Mouse (Mus musculus): ENCODE data around the gene Thpo.

Thpo gene

DNA sequence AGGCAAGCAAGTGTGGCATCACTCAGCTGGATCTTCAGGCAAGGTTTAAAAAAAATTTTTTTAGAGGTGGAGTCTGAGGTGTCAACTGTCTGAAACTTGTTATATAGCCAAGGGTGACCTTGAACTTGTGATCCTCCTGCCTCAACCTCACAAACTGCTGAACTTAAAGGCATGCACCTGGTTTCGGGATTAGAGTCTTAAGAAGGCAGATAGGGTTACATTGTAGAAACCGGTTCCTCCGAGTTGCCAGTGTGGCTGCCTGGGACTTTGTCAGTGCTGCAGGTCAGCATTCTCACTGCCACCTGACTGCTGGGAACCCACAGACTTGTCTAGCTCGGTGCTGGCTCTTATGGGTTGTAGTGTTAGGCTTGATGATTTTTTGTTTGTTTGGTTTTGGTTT lies 11.1 kb downstream of the Thpo start:
- no peak for DNase-seq

DNA sequence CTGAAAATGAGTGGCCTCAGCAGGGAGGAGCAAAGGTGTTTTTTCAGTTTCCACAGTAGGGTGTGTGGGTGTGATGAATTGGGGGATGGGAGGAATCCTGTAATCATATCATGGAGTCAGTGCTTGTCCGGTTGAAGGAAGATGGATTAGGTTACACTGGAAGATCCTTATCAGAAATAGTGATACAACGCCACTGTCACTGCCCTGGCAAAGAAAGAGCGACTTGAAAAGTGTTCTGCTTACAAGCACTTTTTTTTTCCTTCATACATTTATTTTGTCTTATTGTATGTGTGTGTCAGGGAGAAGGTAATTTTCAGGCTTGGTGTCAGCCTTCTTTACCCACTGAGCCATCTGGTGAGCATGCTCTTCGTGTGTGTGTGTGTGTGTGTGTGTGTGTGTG lies 11.6 kb downstream of the Thpo start:
- DNase-seq, result no peak

DNA sequence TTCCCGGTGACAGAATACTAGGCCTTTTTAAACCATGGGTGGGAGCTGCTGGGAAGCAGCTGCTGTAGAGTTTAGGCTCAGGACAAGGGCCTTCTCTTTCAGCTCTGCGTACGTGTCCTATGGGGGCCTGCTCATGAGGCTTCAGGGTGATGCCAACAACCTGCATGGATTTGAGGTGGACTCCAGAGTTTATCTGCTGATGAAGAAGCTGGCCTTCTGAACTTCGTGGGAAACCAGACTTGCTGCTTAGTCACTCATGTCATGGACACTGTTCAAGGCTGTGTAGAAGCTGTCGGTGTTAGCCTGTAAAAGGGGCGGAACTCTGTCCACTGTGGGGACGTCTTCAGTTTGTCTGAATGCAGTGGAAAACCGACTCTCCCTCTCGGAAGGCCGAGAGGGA lies 12.5 kb downstream of the Thpo start:
- no peak for DNase-seq

DNA sequence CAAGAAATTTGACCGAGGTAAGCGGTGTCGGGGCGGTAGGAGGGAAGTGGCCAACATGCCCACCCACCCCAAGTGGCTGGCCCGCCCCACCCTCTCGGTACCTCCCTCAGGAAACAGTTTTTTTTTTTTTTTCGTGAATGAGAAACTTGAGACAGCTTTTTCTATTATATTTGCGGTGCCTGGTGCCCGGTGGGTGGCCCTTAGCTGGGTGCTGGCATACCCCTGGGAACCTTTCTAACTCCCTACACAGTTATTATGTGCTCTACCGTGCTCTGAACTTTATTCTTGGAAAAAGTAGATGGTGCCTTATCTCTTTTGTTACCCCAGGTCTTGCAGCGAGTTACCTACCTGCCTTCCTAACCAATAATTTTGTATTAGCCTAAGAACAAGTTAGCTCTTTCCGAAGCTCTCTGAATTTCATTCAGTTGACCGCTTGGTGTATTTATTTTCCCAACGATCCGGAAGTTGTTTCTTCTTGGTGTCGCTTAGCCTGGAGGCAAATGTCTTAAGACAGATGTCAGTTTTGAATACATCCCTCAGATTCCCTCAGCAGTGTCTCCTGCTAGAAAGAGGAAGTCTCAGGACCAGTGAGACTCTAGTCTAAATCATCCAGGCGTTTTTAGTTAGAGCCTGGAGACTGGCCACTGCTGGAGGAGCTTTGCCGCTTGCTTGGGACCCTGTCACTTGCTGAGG lies 16.2 kb downstream of the Thpo start:
- no peak for DNase-seq

DNA sequence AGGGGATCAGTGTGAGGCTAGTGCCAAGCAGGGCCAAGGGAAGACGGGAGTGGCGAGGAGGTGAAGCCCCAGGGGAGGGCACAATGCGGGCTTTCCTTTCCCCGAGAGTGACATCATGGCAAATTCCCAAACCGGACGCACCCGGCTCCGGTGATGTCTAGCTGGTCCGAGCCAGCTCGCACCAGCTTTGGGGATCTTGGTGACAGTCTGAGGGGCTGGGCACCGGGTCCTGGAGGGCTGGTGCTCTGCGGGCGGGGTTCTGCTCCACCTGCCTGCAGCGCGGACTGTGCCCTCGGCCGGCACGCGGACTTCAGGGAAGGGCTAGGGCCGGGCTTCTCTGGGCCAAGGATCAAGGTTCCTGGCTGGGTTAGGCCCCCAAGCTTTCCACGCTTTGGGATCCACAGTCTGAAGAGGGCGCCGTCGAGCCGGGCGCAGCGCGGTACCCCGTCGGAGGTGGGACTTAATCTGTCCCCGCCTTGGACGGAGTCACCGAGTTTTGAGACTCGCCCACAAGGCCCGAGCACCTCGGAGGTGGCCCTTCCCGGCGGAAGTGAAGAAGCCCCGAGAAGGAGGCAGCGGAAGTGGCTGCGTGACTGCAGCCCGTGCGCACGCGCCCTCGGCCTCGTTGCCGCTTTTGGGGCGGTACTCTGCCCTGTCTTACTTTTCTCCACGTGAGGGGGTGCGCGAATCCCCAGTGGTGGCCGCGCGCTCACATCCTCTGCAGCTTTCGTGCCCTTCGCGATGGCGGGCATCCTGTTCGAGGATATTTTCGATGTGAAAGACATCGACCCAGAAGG lies 16.9 kb downstream of the Thpo start, which contains the start of the genes Polr2h and Clcn2:
TSS of gene Polr2h (plus strand) at position 485 of the 797 bp plus-strand sequence.
TSS of gene Clcn2 (minus strand) at position 566 of the 797 bp plus-strand sequence.
- DNase-seq, result peak; percentile 97

DNA sequence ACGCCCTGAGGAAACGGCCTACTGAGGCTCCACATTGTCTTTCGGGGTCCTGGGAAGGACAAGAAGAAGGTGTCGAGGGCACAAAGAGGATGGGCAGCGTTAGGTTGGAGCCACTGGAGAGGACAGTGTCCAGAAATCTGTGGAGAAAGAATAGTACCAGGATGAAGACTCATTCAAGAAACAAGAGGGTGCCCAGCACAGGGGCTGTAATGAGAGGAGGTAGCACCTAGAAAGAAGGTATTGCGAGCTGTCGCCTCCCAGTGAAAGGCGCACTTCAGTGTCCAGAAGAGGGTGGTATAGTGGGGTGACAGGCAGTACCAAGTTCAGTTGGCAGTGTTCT lies 17.5 kb downstream of the Thpo start:
- DNase-seq, result no peak

DNA sequence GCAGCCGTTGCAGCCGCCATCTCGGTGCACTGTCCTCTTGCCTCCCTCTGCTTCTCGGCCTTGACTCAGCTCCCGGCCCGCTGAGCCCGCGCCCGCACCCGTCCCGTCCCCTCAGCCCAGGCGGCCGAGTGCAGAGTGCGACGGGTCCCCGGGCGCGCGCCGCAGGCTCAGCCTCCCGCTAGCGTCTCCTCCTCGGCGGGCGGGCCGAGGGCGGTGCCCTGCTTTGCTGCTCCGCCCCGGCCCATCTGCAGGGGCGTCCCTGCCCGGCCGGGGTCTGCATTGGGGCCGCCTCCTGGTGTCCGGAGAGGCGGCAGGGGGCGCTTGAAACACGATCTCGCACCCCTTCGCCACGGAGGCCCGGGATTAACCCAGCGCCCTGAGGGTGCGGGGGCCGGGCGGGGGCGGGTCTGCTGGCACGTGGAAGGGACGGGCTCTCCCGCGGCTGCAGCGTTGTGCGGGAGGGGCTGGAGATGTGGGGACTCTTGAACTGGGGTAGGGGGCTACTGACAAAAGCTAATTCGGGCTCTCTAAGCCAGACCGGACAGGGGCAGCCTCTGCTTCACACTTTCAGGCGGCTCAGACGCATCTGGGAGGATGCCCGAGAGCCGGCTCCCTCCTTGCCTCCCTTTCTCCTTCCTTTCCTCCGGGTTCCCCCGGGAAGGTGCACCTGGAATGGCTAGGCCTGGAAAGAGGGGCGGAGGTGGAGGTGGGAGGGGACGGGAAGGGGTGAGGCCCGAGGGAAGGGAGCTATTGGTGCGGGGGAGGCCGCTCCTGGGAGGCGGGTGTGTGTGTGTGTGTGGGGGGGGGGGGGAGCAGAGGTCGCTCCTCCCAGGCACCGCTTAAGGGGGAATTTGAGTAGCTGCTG lies 18.1 kb downstream of the Thpo start:
- peak; percentile 78 for DNase-seq

DNA sequence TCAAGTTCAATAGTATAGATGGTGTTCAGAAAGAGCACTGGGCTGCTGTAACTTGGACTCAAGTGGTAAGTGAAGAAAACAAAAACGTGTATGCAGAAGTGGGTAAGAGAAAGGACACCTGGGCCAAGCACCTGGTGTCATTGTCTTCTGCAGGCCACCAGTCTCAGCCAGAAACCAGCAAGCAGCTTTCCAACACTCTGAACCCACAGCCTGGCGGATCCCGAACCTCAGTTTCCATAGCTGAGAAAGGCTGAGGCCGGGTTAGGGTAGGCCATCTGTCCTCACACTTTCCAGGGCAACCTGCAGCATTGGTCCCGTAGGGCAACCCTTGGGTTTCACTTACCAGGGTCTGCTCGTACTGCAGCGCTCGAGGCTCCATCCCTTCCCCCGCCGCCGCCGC lies 18.7 kb downstream of the Thpo start:
- DNase-seq, result no peak

DNA sequence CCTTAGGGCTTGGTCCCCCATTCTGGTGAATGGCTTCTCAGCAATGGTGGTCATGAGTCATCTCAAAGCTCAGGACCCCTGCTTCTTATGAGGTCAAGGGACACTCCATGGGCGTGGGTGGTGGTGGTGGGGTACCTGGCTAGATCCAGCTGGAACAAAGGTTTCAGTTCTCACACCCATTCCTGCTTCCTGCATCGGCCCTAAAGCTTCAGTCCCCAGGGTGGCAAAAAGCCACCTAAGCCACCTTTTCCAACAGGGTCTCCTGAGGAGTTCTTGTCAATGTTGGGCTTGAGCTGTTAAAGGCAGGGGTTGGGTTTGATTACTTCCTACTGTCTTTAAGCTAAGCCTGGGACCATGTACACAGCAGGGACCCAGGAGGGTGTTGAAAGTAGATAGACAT lies 19.1 kb downstream of the Thpo start:
- DNase-seq, result no peak

DNA sequence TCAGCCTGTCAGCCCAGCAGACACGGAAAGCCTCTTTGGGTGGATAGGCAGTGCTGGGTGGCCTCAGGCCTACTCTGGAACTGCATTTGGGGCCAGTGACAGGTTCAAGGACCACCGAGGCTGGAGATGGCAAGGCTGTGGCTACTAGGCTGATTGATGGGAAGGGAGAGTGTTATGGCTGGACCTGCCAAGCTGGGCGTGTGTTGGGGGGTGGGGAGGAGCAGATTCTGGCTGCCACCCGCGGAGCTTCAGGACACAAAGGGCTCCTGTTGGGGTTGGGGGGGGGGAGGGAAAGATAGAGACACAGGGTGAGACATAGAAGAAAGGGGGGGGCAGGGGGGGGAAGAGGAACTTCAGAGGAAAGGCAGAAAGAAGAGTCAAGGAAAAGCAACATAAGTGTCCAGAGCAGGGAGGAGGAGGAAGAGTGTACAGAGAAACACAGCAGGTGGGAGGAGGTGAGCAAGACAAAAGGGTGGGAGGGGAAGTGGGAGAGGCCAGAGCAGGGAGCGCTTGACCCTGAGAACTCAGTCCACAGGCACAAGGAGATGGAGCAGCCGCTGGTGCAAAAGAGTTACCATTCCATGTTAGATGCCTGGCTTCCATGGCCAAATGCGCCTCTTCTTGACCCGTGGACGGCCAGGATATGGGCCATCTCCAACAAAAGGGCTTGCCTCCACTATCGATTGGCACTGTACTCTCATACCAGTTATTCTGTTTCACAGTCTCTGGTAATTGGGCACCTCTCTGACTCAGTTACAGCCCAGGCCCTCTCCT lies 19.8 kb downstream of the Thpo start:
- DNase-seq, result no peak

DNA sequence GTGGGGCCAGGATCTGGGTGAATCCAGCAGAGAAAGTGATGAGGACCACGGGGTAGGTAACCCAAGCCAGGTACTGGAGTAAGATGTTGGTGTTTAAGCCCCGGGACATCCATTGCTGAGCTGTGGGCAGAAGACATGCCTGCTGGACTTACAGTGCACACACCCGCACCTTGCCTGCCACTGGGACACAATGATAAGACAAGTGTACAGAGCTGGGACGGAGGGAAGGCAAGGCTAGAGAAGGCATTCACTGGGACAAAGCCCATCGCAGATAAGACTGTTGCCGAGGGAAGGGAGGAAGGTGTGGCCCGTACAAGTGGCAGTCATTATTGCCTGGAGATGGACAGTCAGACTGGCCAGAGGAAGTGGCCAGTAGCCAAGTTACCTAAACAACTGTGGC lies 21.4 kb downstream of the Thpo start:
- no peak for DNase-seq

DNA sequence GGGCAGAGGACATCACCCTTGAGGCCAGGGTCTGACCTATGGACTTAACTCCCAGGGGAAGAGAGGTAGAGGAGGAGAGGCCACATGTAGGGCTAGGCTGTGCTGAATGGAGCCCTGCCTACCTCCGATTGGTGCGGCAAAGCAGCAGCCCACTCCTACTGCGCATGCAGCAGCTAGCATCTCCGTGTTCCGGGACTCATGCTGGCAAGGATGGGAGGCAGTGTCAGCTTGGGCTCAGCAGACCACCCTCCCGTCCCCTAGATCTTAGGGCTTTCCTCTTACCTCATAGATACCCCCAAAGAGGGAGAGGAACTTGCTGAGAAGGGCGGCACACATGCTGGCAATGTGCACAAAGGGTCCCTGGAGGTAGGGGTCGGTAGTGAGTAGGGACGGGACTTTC lies 22.1 kb downstream of the Thpo start:
- no peak for DNase-seq

DNA sequence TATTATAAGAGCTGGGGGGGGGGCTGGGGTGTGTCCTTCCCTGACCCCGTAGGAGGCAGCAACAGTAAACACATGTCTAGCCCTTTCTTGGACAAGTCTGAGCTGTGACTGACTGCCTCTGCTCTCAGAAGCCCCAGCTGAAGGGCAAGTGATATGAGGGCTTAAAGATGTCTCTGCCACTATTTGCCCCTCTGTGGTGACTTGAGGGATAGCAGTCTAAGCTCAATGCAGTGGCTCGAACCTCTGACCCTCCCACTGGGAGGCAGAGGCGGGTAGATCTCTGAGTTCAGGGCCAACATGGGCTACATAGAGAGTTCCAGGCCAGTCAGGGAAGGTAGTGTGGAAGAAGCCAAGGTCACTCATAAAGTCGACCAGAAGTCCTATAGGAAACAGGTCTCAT lies 23.5 kb downstream of the Thpo start:
- no peak for DNase-seq

DNA sequence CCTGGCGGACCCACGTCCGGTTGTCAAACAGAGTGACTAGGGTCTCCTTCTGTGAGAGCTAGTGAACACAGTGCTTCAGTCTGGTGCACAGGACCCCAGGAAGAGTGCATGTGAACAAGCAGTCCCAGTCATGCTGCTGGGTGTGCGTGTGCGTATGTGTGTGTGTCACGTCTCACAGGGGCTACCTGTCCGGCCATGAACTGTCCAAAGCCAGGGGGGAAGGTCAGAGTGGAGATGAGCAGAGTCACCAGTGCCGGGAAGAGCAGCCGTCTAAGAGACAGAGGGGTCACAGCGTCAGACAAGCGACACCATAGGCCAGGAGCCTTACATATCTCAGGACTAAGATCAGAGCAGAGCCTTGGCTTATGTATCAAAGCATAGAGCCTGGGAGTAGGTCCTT lies 23.9 kb downstream of the Thpo start:
- DNase-seq, result no peak

DNA sequence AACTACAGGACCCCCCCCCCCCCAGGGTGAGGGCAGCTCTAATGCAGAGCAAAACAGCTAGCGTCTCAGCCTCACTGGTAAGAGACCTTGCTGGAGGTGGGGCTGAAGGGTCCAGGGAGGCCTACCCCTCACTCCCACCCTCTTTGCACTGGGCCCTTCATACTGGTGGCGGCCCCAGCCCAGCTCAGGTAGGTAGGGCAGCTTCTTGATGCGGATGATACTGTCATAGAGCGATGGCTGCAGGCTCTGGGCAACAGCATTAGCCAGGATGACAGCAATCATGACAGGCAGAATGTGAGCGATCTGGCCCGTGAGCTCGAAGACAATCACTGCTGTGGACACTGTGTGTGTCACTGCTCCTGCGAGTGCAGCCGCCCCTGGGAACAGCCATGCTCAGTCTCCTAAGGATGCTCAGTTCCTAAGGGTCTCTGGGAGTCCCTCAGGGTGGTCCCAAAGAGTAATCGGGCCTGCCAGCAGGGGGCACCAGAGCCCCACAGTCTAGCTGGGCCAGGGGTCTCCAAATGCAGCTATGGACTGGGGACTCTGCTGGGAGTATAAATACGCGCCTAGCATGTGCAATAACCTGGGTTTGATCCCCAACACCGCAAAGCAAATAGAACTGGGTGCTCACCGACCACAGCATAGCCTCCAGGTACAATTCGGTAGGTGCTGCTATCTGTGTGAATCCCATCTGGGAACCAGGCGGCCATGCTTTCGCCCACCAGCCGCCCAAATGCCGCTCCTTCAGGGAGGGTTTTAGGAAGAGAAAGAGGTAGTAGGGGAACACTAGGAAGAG lies 25.2 kb downstream of the Thpo start:
- no peak for DNase-seq

DNA sequence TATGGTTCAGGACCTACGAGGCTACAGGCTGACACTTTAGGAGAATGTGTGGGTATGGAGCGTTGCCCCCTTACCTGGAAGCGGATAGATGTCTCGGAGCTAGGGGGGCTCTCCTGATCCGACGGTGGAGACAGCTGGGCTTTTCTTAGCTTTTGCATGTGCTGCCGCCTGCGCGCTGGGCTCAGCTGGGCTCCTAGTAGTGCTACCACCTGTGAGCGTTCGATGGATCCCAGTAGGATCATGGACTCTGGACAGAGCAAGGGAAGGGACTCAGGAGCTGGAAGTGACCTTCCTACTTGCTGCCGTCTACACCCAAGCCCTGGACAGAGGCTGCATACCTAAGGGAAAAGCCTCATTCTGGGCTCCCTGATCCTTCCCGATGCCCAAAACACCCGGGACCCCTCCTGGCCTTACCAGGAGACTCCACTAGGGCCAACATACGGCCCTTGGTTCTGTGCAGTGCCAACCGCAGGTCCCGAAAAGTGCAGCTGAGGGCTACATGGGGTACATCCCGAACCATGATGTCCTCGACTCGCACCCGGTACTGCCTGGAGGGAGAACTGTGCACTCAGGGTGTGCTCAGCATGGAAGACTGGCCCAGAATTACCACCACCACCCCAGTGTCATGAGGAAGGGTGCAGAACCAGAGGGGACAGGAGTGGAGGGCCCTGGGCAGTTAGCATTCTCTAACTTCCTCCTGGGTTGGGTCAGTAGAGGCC lies 25.9 kb downstream of the Thpo start:
- no peak for DNase-seq

DNA sequence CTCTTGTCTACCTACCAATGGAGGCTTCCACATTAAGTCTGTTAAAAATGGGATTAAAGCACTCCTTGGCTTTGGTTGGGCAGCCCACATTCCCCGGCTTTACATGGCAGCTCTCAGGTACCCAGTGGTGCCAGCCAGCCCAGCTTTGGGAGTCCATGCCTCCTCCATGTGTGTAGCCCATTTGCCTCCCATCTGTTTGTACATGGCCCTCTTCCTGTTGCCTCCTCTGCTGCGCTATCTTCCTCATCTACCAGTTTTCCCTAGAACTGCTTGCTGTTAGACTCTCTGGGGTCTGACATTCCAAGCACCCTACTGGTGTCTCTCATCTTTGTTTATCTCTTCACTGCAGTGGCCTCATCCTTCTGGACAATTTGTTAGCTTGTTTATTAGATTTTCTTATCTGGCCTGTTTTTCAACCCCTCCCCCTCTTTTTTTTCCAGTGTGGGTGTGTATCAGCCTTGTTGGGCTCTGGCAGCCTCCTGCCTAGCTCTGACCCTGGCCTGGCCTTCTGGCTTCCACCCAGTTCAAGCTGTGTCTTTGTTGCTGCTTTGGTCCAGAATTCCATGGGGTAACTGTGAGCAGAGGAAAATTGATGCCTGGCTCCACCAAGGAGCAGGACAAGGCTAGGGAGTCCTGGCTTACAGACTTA lies 27.8 kb downstream of the Thpo start:
- no peak for DNase-seq

DNA sequence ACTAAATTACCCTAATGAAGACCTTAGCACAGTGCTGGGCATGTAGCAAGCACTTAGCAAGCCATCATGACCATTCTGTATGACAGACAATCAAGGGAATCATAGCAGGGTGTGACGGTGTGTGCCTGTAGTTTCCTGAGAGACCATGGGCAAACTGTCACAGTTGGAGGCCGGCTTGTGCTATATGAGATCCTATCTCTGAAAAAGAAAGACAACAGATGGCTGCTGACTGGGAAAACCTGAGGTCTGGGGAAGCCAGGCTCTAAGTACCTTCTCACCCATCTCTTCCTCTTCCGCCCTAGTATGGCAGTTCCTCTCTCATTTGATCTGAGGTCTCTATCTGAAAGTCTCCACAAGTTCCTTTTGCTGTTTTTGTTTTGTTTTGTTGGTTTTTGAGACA lies 28.5 kb downstream of the Thpo start:
- no peak for DNase-seq

DNA sequence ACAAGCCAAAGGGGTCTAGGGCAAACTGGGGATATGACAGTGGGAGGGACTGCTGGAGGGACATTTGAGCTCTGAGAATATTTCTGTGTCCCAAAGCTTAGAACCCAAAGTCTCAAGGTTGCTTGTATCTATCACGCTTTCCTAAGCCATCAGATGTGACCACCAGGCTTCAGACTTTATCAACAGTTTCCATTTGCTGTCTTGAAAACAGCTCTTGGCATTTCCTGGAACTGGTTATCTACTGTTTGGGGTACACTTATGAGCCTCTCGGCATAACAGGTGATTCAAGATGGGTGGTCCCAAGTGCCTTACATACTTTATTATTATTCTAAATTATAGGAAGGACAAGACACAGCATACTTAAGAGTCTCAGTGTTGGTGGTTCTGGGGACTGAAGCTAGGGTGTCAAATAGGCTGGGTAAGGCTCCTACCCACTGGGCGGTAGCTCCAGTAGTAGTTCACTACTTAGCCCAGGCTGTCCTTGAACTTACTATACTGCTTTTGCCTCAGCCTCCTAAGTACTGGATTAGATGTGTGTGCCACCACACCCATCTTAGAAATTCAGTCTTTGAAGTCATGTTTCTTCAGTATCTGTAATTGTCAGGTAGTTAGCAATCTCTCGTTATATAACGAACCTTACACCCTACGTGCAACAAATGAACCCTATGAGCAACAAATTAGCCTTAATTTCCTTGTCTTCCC lies 30.5 kb downstream of the Thpo start:
- no peak for DNase-seq

DNA sequence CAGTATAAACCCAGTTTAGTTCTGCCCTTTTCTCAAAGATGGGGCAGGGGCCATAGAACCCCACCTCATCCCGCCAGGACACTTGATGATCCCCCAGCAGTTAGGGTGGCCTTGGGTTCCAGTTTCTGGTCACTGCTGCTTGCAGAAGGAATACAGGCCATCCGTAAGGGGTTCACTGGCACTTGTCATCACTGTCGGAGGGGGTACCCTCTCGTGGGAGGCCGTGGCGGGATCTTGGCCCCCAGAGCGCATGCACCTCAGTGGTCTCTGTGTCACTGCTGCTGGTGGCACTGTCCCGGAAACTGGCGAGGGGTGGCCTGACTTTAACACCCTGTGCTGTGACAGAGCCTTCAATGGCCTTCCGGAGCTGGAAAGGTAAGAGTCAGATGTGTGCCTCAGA lies 31.2 kb downstream of the Thpo start:
- DNase-seq, result no peak
